Mouse (Mus musculus): ENCODE results near the gene Gm28041.
"Not testable (repeated sequence)": the region's sequence is repeated elsewhere in the genome, so short reads cannot be mapped to it uniquely, and the experiment has no call there.

Gm28041 gene

DNA sequence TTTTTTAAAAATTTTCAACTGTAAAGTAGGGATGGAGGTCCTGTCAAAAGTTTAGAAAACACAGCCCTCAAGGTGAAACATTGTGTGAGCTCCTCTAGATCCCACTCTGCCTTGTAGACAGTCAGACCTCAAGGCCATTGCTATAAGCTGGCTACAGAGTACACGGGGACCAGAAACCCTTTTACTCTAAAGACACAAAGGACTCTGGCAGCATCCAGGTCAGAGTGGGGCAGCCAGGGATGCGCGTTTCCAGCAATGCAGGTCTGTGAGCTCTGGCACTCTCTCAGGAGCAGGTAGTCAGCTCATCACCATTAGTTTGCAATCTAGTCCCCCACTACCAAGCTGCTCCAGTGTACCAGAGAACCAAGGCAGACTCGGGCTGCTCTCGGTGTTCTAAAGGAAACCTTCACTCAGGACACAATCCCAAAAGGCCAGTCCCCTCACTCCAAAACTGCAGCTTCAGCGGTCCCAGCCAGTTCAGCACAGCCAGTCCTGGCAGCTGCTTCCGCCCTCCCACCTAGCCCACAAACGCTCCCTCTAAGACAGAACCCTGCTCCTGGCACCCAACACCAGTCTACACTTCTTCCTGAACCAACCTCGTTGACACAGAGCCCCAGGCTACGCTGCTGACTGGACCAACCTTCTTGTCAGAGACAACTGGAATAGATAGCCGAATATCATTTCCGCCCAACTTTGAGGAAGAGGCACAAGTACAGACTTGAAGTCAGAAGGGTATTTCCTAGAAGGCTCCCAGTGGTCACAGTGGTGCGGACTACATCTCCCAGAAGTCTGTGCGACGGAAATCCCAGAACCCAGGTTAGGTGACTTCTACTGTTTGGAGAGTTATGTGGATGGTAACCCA, at the start of gene Gm28041, which contains the start of gene Zfp456:
Gene Gm28041, minus strand, starts transcription at position 684 of the 862 bp plus-strand sequence.
Gene Zfp456, minus strand, starts transcription at position 761 of the 862 bp plus-strand sequence.
- not testable (repeated sequence) for DNase-seq (ENCODE audit: low read depth, low spot score)

DNA sequence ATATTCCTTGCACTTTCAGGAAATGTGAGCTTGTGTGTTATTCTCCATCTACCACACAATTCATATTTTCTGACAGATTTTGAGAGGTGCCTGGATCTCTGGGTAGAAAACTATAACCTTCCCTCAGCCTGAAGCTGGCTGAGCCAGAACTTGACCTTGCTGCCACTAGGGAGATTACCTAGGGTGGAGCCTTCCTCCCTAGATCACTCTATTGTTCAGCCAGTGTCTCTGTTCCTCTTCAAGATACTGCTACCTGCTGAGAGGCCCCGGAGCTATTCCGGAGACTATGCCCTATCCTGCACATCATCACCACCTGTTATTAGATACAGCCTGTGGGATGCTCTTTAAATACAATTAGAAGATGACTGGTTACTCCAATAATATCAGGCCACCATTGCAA, 47.0 kb upstream of the Gm28041 start:
- DNase-seq (ENCODE audit: low read depth, low spot score) = not testable (repeated sequence)

DNA sequence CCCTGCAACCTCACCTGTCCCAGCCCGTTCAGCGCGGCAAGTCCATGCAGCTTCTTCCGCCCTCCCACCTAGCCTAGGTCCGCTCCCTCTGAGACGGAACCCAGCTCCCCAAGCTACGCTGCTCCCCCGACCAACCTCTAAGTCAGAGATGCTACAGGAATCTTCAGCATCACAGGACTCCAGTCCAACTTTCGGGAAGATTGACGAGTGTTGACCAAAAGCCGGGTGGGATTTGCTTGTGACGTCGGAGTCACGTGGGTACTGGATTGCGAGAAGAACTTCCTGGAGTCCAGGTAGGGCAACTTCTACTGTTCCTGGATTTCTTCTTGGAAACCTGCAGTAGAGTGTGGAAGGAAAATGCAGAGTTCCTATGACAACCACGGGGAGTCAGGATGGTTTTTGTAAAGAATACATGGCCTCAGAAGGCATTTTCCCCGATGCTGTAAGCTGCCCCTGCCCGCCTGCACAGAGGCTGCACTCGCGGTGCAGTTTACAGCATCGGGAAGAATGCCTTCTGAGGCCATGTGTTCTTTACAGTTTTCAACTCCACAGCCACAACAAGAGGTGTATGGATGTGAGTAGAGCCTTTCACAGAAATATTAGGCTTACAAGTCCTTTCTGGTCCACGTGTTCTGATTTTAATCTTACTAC, 45.8 kb upstream of the Gm28041 start, which contains the start of gene Zfp459:
Gene Zfp459, minus strand, starts transcription at position 212 of the 651 bp plus-strand sequence.
- DNase-seq (ENCODE audit: low read depth, low spot score) = peak; percentile 28

DNA sequence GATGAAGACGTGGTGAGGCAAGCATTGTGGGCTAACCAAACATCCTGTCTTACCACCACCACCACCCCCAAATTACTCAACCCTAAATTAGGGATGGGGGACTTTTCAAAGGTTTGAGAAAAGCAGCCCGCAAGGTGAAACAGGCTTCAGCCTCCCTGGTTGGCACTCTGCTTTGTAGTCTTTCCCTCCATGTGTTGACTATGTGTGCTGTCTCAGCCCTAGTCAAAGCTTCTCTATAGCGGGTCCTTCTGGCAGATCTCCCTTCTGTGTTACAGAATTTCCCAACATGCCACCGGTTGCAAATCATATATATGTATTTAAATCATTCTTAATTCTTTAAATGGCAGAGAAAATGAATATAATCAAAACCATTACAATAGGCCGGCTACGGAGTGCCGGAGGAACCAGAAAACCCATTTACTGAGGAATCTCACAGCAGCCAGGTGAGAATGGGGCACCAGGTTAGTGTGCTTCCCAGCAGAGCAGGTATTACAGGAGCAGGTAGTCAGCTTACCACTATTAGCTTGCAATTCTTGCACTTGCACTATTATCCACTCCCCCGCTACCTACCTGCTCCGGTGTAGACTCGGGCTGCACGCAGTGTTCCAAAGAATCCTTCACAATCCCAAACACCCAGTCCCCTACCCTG, 45.1 kb upstream of the Gm28041 start:
- DNase-seq (ENCODE audit: low read depth, low spot score) = no peak

DNA sequence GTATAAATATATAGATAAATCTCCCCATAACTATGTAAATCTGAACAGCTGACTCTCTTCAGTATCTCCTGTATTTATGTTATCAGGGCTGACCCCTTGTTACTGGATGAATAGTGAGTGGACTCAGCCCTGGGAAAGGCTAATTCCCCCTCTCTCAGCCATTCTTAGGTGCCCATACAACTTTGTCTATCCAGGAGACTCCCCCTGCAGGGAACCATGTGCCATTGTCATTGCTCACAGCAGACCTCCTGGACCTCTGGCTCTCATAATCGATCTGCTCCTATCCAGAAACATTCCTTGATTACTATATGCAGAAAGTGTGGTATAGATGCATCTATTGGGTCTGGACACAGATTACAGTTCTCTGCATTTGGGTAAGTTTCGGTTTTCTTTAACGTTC, 41.3 kb upstream of the Gm28041 start:
- no peak for DNase-seq (ENCODE audit: low read depth, low spot score)

DNA sequence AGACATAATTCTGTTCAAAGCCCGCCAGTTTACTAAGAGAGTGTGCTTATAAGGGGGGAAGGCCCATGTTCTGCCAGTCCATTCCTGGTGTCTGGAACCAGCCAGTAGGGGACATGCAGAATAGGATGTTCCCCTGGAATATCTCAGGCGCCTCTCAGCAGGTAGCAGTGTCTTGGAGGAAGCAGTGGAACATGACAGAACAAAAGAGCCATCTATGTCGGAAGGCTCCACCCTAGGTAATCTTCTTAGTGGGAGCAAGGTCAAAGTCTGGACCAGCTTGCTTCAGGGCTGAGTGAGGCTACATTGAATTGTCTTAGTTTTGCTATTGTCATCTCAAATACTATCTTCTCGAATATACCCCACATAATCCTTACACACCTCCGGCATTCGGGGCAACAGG, 40.2 kb upstream of the Gm28041 start:
- DNase-seq (ENCODE audit: low read depth, low spot score) = no peak

DNA sequence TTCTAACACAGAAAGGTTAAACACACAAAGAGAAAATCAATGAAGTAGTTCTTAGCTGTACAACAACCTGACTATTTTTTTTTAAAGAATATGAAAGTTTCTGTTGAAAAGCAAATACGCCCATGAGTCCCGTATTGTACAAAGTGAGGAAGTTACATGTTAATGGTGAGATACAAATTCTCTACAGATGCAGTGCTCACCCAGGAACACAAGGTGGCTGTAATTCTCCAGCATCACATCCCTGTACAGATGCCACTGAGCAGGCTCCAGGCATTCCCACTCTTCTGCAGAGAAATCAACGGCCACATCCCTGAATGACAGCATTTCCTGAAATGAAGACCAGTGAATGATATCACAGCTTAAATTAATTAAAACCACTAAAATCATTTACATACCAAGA, 38.1 kb upstream of the Gm28041 start:
- not testable (repeated sequence) for DNase-seq (ENCODE audit: low read depth, low spot score)

DNA sequence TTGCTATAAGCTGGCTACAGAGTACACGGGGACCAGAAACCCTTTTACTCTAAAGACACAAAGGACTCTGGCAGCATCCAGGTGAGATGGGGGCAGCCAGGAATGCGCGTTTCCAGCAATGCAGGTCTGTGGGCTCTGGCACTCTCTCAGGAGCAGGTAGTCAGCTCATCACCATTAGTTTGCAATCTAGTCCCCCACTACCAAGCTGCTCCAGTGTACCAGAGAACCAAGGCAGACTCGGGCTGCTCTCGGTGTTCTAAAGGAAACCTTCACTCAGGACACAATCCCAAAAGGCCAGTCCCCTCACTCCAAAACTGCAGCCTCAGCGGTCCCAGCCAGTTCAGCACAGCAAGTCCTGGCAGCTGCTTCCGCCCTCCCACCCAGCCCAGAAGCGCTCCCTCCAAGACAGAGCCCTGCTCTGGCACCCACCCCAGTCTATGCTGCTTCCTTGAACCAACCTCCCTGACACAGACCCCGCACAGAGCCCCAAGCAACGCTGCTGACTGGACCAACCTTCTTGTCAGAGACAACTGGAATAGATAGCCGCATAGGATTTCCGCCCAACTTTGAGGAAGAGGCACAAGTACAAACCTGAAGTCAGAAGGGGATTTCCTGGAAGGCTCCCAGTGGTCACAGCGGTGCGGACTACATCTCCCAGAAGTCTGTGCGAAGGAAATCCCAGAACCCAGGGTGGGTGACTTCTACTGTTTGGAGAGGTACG, 23.8 kb upstream of the Gm28041 start, which contains the start of gene Zfp429:
Gene Zfp429, minus strand, starts transcription at position 637 of the 721 bp plus-strand sequence.
- DNase-seq (ENCODE audit: low read depth, low spot score) = peak; percentile 33

DNA sequence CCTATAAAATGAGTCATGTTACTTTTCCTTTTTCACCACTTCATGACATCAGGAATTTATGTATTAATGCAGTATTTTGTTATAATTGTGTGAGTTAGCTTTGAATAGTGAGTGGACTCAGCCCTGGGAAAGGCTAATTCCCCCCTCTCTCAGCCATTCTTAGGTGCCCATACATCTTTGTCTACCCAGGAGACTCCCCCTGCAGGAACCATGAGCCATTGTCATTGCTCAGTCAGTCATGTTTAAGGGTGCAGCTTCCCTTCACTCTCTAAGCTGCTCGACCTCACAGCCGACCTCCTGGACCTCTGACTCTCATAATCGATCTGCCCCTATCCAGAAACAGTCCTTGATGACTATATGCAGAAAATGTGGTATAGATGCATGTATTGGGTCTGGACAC, 722 bp upstream of the Gm28041 start:
- DNase-seq (ENCODE audit: low read depth, low spot score) = not testable (repeated sequence)

DNA sequence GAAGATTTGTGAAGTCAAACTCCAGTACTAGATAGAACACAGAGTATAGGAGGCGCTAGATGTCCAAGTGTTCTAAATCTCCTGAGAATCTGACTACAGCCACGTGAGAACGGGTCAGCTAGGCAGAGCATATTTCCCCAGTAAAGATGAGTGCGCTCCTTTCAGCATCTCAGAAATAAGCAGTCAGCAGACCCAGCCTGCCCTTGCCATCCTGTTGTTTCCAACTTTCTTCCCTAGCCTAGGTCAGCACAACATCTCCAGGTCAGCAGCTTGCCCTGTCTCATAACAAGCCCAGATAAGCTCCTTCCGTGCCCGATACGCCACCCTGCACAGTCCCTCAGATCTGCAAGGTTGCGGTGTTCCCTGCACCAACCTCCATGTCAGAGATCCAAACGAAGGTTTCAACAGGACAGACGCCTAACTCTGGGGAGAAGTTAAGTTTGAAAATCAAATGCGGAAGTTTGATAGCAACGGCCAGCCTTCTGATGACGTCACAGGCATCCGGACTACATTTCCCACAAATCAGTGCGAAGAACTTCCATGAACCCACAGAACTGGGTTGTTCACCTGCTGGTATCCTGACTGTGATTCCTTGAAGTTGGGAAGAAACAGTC, 15.3 kb downstream of the Gm28041 start, which contains the start of the genes Gm28044 and Zfp953:
Gene Gm28044, minus strand, starts transcription at position 406 of the 614 bp plus-strand sequence.
Gene Zfp953, minus strand, starts transcription at position 475 of the 614 bp plus-strand sequence.
- peak; percentile 84 for DNase-seq (ENCODE audit: low read depth, low spot score)

DNA sequence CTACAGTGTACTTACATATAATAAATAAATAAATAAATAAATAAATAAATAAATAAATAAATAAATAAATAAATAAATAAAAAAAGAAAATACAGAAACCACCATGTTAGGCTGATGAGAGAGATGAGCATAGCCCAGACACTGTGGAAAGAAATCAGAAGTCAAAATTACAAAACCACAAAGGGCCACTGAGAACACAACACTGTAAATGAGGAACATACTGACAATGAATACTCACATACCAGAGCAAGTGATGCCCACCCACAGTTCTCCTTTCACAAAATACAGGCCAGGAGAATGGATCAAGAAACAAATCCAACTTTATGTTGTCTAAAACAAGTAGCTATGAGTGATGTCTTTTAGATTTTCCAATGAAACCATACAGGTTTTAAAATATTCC, 23.7 kb downstream of the Gm28041 start:
- no peak for DNase-seq (ENCODE audit: low read depth, low spot score)

DNA sequence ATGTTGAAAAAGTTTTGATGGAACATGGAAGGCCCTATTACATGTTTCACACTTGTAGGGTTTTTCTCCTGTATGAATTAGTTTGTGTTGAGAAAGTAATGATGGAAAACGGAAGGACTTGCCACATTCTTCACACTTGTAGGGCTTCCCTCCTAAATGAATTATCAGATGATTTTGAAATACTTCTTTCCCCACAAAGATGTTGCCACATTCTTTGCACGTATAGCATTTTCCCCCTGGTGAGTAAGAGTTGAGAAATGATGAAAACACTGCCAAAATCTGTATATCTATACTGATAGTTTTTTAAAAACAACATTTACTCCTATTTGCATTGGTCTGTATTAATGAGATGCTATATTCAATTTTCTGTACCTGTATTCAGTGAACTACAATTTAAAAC, 32.1 kb downstream of the Gm28041 start:
- DNase-seq (ENCODE audit: low read depth, low spot score) = no peak

DNA sequence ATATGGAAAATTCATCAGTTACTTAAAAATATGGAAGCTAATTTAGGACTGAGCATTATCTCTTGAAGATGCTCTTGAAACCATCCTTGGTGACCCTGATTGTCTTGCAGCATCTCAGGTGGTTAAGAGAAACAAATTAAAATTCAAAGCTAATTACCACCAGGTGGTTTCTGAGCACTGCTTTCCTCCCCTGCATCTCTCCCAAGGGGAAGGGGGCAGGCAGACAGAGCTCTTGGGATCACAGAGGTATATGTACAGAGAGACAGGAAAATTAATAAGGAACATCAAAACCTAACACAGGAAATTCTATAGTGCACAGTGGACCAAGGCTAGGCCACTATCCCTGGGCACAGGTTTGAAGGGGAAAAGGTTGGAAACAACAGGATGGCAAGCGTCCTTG, 42.7 kb downstream of the Gm28041 start:
- DNase-seq (ENCODE audit: low read depth, low spot score) = no peak

DNA sequence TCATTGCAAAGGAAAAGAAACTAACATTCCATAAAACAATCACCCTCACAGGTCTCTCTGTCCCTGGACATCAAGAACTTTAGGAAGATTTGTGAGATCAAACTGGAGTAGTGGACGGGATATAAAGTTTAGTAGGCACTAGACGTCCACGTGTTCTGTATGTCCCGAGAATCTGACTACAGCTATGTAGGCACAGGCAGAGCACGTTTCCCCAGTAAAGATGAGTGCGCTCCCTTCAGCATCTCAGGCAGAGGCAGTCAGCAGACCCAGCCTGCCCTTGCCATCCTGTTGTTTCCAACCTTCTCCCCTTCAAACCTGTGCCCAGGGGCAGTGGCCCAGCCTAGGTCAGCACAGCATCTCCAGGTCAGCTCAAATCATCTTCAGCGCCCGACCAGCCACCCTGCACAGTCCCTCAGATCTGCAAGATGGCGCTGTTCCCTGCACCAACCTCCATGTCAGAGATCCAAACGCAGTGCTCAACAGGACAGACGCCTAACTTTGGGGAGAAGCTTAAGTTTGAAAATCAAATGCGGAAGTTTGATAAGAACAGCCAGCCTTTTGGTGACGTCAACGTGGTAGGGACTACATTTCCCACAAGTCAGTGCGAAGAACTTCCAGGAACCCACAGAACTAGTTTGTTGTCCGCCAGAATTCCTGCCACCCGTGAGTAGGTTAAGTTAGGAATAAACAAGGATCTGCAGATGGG, 43.4 kb downstream of the Gm28041 start, which contains the start of gene Zfp595:
Gene Zfp595, minus strand, starts transcription at position 552 of the 706 bp plus-strand sequence.
- peak; percentile 49 for DNase-seq (ENCODE audit: low read depth, low spot score)

DNA sequence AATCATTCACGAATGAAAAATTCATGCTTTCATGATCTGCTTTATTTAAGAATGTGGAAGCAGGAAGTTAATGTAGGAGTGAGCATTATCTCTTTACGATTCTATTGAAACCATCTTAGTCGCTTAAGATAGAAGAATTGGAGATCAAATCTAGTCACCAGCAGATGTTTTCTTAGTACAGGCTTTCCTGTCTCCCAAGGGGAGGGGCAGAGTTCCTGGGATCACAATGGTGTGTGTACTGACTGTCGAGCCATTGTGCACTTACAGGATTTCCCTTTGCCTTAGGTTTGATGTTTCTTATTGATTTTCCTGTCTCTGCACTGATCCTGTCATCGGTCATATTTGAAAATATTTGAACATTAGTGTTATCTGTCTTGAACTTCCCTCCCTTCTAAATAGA, 68.8 kb downstream of the Gm28041 start:
- DNase-seq (ENCODE audit: low read depth, low spot score) = no peak

DNA sequence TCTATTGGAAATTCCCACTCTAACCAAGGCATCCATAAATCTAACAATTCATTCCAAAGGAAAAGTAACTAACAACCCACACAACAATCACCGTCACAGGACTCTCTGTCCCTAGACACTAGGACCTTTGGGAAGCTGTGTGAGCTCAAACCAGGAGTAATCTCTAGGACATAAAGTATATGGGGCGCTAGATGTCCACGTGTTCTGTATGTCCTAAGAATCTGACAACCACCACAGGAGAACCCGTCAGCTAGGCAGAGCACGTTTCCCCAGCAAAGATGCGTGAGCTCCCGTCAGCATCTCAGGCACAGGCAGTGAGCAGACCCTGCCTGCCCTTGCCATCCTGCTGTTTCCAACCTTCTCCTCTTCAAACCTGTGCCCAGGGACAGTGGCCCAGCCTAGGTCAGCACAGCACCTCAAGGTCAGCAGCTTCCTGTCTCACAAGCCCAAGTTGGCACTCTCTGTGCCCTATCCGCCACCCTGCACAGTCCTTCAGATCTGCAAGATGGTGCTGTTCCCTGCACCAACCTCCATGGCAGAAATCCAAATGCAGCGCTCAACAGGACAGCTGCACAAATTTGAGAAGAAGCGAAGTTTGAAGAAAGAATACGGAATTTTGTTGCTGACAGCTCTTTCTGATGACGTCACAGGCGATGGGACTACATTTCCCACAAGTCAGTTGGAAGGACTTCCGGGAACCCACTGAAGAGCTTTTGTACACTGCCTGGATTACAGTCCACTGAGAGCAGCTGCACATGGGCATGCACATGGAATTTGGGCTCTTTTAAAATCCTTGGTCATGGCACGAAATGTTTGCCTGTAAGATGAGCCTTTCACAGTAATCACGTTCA, 69.5 kb downstream of the Gm28041 start, which contains the start of gene Zfp457:
Gene Zfp457, minus strand, starts transcription at position 664 of the 851 bp plus-strand sequence.
- peak; percentile 86 for DNase-seq (ENCODE audit: low read depth, low spot score)

Measured in retina, adult 2 months (tissue).